Mouse (Mus musculus) hindbrain, embryonic 15.5 days (tissue): ENCODE measurements around the gene Kctd11. TPM values are rescaled to one million over a fixed set of nuclear protein-coding genes. Genes with fewer than 3 reads are reported as not detected.

Source experiments
- ATAC-seq: fragments of 200-750 bp; cut with Nextera tagmentation; 2 replicates; pipeline ENCODE4 v1.8.0; 2017; ENCODE audit warnings: low read depth, moderate number of reproducible peaks, moderate TSS enrichment; ENCODE audit not compliant: low FRiP score
- H3K27ac ChIP-seq: fragments of 300-500 bp; sonication (generic); replicated peaks from 2 replicates; pipeline ENCODE4 v1.5.1; 2015; ENCODE audit warnings: mild to moderate bottlenecking, inconsistent platforms
- H3K27me3 ChIP-seq: fragments of 300-500 bp; sonication (generic); 2 replicates; pipeline ENCODE4 v1.6.1; 2015; ENCODE audit warnings: control low read depth, inconsistent platforms
- H3K36me3 ChIP-seq: fragments of 300-500 bp; sonication (generic); 2 replicates; pipeline ENCODE4 v1.6.1; 2015; ENCODE audit warnings: control low read depth, inconsistent platforms
- H3K4me1 ChIP-seq: fragments of 300-500 bp; sonication (generic); replicated peaks from 2 replicates; pipeline ENCODE4 v1.6.1; 2015; ENCODE audit warnings: control low read depth, inconsistent platforms
- H3K4me2 ChIP-seq: fragments of 300-500 bp; sonication (generic); 2 replicates; pipeline ENCODE4 v1.6.1; 2015; ENCODE audit warnings: moderate library complexity, mild to moderate bottlenecking, inconsistent platforms
- H3K4me3 ChIP-seq: fragments of 300-500 bp; sonication (generic); 2 replicates; pipeline ENCODE4 v1.5.1; 2015; ENCODE audit warnings: mild to moderate bottlenecking, inconsistent platforms
- H3K9ac ChIP-seq: fragments of 300-500 bp; sonication (generic); 2 replicates; pipeline ENCODE4 v1.6.1; 2015; ENCODE audit warnings: inconsistent platforms
- H3K9me3 ChIP-seq: fragments of 300-500 bp; sonication (generic); 2 replicates; pipeline ENCODE4 v1.6.1; 2016; ENCODE audit warnings: control low read depth, inconsistent platforms
- WGBS: fragments of 180-500 bp; shearing (Covaris S2); methylation state at CpG from one replicate; pipeline ENCODE4 v1.1.7; 2015; 5-methylcytosine and 5-hydroxymethylcytosine counted together
- polyA plus RNA-seq: library from polyadenylated mRNA; unstranded; fragments of >200 nt; fragmentation: Nextera tagmentation; extraction: Ambion mirVana; gene quantifications from 2 replicates; pipeline ENCODE4 v1.2.1, GENCODE M21; 2015

Kctd11 gene
- polyA plus RNA-seq, 1 experiment from 2014 or later, result 2.4 TPM

DNA sequence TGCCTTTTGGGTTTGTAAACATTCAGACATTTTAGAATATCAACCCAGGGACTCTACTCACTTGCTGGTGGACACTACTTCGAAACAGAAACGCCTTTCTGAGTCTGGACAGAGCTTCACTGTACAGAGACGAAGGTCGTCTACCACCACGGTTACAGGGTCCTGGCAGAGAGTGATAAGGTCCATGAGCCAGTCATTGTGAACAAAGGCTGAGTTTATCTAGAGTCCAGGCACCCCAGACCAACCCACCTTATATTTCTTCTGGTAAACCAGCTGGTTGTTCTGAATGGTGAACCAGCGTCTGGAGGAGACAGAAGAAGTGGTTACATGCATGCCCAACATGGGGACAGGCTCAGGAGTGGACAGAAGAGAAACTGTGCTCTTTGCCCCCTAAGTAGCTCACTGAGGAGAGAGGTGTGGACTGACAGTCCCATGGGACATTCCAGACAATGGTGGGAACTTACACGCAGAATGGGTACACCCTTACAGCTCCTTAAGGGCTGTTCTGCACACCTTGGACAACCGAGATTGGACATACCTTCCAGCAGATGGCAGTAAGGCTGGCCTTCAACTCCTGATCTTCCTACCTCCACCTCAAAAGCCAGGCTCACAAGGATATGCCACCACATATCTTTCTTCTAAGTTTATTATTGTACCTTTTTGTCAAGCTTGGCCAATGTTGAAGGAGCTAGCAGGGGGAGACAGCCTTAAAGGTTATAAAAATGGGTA lies 5.9 kb upstream of the Kctd11 start:
- Histone ChIP-seq H3K27me3 (peaks cover under 1% of the 10 kb centered on the region; the same call in 1 of the 2 replicates), H3K27ac (no peak overlapping the region), H3K36me3 (no peaks in the 10 kb centered on the region), H3K9me3 (no peaks in the 10 kb centered on the region), H3K4me2 (no peak overlapping the region), H3K9ac (no peak overlapping the region), H3K4me1 (no peaks in the 10 kb centered on the region), H3K4me3 (no peak overlapping the region)
- WGBS, result 78% methylated on average over 8 of the region's 8 CpGs
- ATAC-seq, result no peak

DNA sequence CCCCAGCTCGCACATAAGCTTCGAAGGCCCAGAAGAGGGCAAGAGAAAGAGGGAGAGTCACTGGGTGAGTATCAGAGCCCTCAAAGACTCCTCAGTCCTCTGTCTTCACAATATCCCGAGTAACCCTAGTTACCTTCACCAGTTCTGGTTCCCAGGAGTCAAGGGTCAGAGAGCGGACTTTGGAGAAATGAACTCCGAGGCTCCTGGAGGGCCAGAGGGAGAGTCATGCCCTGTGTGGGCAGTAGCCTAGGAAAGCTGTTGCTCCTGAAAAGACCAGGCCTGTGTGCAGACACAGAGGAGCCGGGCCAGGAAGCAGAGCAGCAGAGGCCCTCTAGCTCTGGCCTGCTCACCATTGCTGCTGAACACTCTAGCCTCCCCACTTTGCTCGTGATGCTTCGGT lies 3.5 kb upstream of the Kctd11 start:
- Histone ChIP-seq H3K4me1 (peaks cover 18% of the 10 kb centered on the region; the same call in 1 of the 2 replicates), H3K4me2 (no peak overlapping the region), H3K27me3 (peaks cover 6% of the 10 kb centered on the region; the same call in 1 of the 2 replicates), H3K9ac (no peak overlapping the region), H3K4me3 (no peak overlapping the region), H3K9me3 (no peaks in the 10 kb centered on the region), H3K27ac (no peak overlapping the region), H3K36me3 (no peaks in the 10 kb centered on the region)
- 86% methylated on average over 8 of the region's 8 CpGs for WGBS
- no peak for ATAC-seq

DNA sequence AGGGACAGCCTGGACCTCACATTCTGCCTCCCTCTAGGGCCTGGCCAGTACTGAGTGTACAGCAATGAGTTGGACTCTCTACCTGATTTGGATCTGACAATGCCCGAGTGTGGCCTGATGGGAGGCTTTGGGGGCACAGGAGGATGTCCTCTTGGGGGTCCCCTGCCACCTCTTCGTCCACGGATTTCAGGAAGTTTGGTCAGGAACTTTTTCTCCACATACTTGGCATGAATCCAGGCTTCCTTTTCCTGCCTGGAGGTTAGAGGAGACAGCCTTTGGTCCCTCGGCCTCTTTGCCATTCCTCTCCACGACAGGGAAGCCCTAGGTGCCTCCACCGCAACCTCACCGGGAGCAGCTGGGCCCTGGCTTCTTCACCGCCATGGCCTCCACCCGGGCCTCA lies 3.0 kb upstream of the Kctd11 start:
- H3K27me3 ChIP-seq, result peaks cover 9% of the 10 kb centered on the region; the same call in 1 of the 2 replicates
- no peaks in the 10 kb centered on the region for H3K36me3 ChIP-seq
- no peak overlapping the region for H3K27ac ChIP-seq
- no peak overlapping the region for H3K4me3 ChIP-seq
- H3K9ac ChIP-seq, result no peak overlapping the region
- ATAC-seq, result no peak
- H3K9me3 ChIP-seq, result no peaks in the 10 kb centered on the region
- H3K4me1 ChIP-seq, result peaks cover 19% of the 10 kb centered on the region; the same call in 1 of the 2 replicates
- WGBS, result 76% methylated on average over 9 of the region's 9 CpGs
- no peak overlapping the region for H3K4me2 ChIP-seq

GRCm38 (mm10) chr11:69883527-69884151 lies 2.4 kb upstream of the Kctd11 start:
- Histone ChIP-seq H3K27ac (no peak overlapping the region), H3K4me1 (peaks cover 19% of the 10 kb centered on the region; the same call in 1 of the 2 replicates), H3K36me3 (no peaks in the 10 kb centered on the region), H3K9ac (no peak overlapping the region), H3K4me3 (no peak overlapping the region), H3K27me3 (peaks cover 9% of the 10 kb centered on the region; the same call in 1 of the 2 replicates), H3K4me2 (no peak overlapping the region), H3K9me3 (no peaks in the 10 kb centered on the region)
- no peak for ATAC-seq
- 90% methylated on average over 8 of the region's 8 CpGs for WGBS

DNA sequence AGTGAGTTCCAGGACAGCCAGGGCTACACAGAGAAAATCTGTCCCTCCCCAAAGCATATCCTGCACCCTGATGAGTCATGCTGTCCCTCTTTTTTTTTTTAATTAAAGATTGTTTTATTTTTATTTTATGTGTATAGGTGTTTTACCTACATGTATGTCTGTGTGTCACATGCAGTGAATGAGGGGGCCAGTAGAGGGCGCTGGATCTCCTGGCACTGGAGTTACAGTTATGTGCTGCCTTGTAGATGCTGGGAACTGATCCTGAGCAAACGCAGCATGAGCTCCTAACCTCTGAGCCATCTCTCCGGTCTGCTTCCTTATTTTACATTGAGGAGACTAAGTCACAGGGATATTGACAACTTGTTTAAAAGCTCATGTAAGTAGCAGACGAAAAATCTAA lies 1.9 kb upstream of the Kctd11 start:
- 62% methylated on average over 4 of the region's 4 CpGs for WGBS
- ATAC-seq, result no peak
- no peaks in the 10 kb centered on the region for H3K36me3 ChIP-seq

DNA sequence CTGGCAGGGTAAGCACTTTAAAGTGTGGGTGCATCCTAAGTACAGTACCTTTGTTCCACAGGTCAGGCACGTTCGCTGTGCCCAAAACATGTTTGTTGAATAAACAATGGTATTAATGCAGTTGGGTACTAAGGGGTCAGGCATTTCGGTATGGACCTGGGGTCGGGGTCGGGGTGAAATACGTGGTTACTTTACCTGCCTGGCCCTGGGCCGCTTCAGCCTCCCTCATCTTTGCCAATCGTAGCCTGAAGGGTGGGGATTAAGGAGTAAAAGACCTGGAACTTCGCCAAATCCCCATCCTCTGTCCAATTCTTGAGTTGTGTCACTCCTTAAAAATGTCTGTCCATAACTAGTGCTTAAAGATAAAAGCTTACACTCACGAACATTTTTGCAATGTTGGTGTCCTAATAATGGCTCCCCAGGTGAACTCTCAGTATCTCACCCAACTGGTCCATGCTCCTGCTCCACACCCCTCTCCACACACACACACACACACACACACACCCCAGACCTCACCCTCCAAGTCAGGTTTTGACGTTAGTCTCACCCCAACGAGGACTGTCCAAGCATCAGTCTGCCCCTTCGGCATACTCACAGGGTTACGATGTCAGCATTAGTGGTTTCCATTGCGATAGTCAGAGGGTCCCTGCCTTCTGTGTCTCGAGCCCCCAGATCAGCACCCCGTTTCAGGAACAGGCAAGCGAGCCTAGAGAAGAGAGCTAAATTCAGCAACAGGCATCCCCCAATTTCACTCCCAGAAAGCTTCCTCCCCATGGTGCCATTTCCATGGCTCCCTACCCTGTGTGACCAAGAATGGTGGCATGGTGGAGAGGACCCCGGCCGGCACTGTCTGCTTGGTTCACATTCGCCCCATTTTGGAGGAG lies 823 bp upstream of the Kctd11 start:
- H3K4me1 ChIP-seq, result peaks cover 22% of the 10 kb centered on the region; the same call in 1 of the 2 replicates
- H3K9me3 ChIP-seq, result no peaks in the 10 kb centered on the region
- no peak overlapping the region for H3K9ac ChIP-seq
- no peaks in the 10 kb centered on the region for H3K36me3 ChIP-seq
- peak overlapping the region; percentile 63 for H3K4me2 ChIP-seq
- WGBS, result 62% methylated on average over 21 of the region's 21 CpGs
- no peak for ATAC-seq
- peak overlapping the region; percentile 38 for H3K4me3 ChIP-seq
- no peak overlapping the region for H3K27ac ChIP-seq
- H3K27me3 ChIP-seq, result peaks cover 9% of the 10 kb centered on the region; the same call in 1 of the 2 replicates

More for the DNA sequence above, 1.9 kb upstream of the Kctd11 start:
- Histone ChIP-seq H3K27ac (no peak overlapping the region), H3K4me1 (peaks cover 19% of the 10 kb centered on the region; the same call in 1 of the 2 replicates), H3K27me3 (peaks cover 9% of the 10 kb centered on the region; the same call in 1 of the 2 replicates), H3K9ac (no peak overlapping the region), H3K4me2 (no peak overlapping the region), H3K9me3 (no peaks in the 10 kb centered on the region), H3K4me3 (no peak overlapping the region)

DNA sequence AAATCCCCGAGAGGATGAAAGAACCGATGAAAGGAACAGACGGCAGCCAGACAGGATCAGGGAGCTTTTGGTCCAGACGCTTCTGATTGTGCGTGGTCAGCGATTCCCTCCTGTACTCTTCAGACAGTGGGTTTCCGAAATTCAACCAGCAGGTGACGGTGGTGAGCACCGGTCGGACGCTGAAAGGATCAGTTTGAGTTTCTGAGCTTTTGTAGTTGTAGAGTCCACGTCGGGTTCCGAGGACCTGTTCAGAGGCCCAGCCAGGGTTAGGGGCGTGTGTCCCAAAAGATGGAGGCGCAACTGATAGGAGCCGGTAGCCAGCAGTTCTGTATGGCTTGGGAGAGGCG lies 727 bp downstream of the Kctd11 start:
- no peaks in the 10 kb centered on the region for H3K9me3 ChIP-seq
- H3K27ac ChIP-seq, result peak overlapping the region; percentile 31
- H3K27me3 ChIP-seq, result peaks cover 9% of the 10 kb centered on the region; the same call in 1 of the 2 replicates
- 0 out of 2 replicates have a peak overlapping the region, but pooled peaks have one; percentile 9 for H3K9ac ChIP-seq
- H3K4me3 ChIP-seq, result peak overlapping the region; percentile 38
- H3K4me2 ChIP-seq, result peak overlapping the region; percentile 63
- H3K4me1 ChIP-seq, result peaks cover 24% of the 10 kb centered on the region; the same call in 1 of the 2 replicates
- H3K36me3 ChIP-seq, result no peaks in the 10 kb centered on the region
- ATAC-seq, result peak; percentile 53
- WGBS, result under 1% methylated on average over 18 of the region's 18 CpGs

DNA sequence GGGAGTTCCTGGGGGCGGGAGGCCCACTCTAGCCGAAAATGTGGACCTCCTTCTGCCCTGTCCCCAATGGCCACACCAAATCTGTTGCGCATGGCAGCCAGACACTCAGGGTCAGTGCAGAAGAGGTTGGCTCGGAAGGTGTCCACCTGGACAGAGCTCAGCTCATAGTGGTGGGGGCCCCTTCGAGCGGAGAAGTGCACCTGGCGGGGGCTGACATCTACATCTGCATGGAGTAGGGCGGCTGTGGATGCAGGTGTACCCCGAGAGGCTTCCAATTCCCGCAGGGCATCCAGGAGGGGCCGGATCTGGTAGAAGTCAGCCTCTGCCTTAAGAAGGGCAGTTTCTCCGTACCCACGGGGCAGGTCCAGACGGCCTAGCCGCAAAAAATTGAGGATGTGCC lies 1.5 kb downstream of the Kctd11 start:
- H3K4me1 ChIP-seq, result peaks cover 24% of the 10 kb centered on the region; the same call in 1 of the 2 replicates
- WGBS, result 56% methylated on average over 15 of the region's 15 CpGs
- H3K9me3 ChIP-seq, result no peaks in the 10 kb centered on the region
- H3K4me3 ChIP-seq, result peak overlapping the region; percentile 38
- H3K36me3 ChIP-seq, result no peaks in the 10 kb centered on the region
- peak overlapping the region; percentile 63 for H3K4me2 ChIP-seq
- H3K27ac ChIP-seq, result no peak overlapping the region
- ATAC-seq, result no peak
- no peak overlapping the region for H3K9ac ChIP-seq
- peaks cover 9% of the 10 kb centered on the region; the same call in 1 of the 2 replicates for H3K27me3 ChIP-seq

DNA sequence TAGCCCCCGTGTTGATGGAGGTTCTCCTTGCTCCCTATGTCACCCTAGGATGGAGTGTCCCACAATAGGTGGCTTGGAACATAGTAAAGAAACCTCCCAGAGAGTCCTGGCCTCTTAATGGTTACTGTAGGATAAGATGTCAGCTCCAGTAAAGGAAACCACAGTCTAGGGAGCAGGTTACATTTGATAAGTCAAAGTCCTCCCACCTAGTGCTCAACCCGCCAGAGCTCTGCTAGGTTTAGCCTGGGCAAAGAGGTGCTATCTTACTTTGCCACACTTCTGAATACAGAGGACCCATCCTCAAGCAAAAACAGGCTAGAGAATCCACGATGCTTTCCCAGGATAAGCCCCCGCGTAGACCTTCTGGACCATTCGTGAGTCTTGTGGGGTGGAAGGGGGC lies 2.3 kb downstream of the Kctd11 start:
- Histone ChIP-seq H3K4me3 (no peak overlapping the region), H3K9ac (no peak overlapping the region), H3K27me3 (peaks cover 9% of the 10 kb centered on the region; the same call in 1 of the 2 replicates), H3K4me2 (0 out of 2 replicates have a peak overlapping the region, but pooled peaks have one; percentile 63), H3K27ac (no peak overlapping the region), H3K4me1 (peaks cover 24% of the 10 kb centered on the region; the same call in 1 of the 2 replicates), H3K9me3 (no peaks in the 10 kb centered on the region), H3K36me3 (no peaks in the 10 kb centered on the region)
- no peak for ATAC-seq
- 94% methylated on average over 6 of the region's 6 CpGs for WGBS

- WGBS, result 59% methylated on average over 3 of the region's 3 CpGs
- no peaks in the 10 kb centered on the region for H3K9me3 ChIP-seq
- no peak overlapping the region for H3K4me3 ChIP-seq
- H3K27me3 ChIP-seq, result peaks cover 9% of the 10 kb centered on the region; the same call in 1 of the 2 replicates
- no peak overlapping the region for H3K9ac ChIP-seq
- H3K27ac ChIP-seq, result no peak overlapping the region
- peaks cover 24% of the 10 kb centered on the region; the same call in 1 of the 2 replicates for H3K4me1 ChIP-seq
- H3K4me2 ChIP-seq, result no peak overlapping the region
- no peaks in the 10 kb centered on the region for H3K36me3 ChIP-seq
- no peak for ATAC-seq
These were observed 2.8 kb downstream of the Kctd11 start for GRCm38 (mm10) chr11:69878399-69878798.

GRCm38 (mm10) chr11:69877878-69878277 lies 3.3 kb downstream of the Kctd11 start, which contains the start of gene Tmem95:
TSS of gene Tmem95 (minus strand) at chr11:69878018.
- Histone ChIP-seq H3K4me1 (peaks cover 24% of the 10 kb centered on the region; the same call in 1 of the 2 replicates), H3K4me2 (peak within 1 kb of the TSS; percentile 29), H3K27ac (no peak within 1 kb of the TSS), H3K27me3 (peaks cover 9% of the 10 kb centered on the region; the same call in 1 of the 2 replicates), H3K4me3 (no peak within 1 kb of the TSS), H3K9ac (no peak within 1 kb of the TSS), H3K9me3 (no peaks in the 10 kb centered on the region), H3K36me3 (no peaks in the 10 kb centered on the region)
- WGBS, result 88% methylated on average over 11 of the region's 11 CpGs
- ATAC-seq, result no peak
